Mouse (Mus musculus): ENCODE results near the gene Zfp367. TPM values are rescaled to one million over a fixed set of nuclear protein-coding genes. Genes with fewer than 3 reads are reported as not detected.

Gene Zfp367
- total RNA-seq, 2 experiments from 2014 or later: 21.0 to 25.3 TPM

GRCm38 (mm10) chr13:64156966-64157365, 4.0 kb upstream of the Zfp367 start:
- intact Hi-C loops (cut with DNase I): loop anchor here (10.0 kb wide), 1 partner anchor 278 kb away; the partner anchor contains the start of gene Cdk20
- DNase-seq (ENCODE audit: low spot score in 2 of 2): no peak

- intact Hi-C loops (cut with DNase I): loop anchor here (10.0 kb wide), 1 partner anchor 280 kb away; the partner anchor contains the start of gene Cdk20
Measured at GRCm38 (mm10) chr13:64155171-64155571, 2.2 kb upstream of the Zfp367 start.

GRCm38 (mm10) chr13:64154651-64155050, 1.6 kb upstream of the Zfp367 start:
- intact Hi-C loops (cut with DNase I): loop anchor here (10.0 kb wide), 1 partner anchor 280 kb away; the partner anchor contains the start of gene Cdk20
- DNase-seq (ENCODE audit: low spot score in 2 of 2): no peak

More at GRCm38 (mm10) chr13:64155171-64155571, 2.2 kb upstream of the Zfp367 start:
- peak in 1 of 2 experiments; percentile 8 for DNase-seq (ENCODE audit: low spot score in 2 of 2)

GRCm38 (mm10) chr13:64153751-64154267, 807 bp upstream of the Zfp367 start:
- DNase-seq (ENCODE audit: low spot score in 2 of 2): no peak
- intact Hi-C loops (cut with DNase I): loop anchor here (1.0 to 10.0 kb wide), 2 partner anchors 7 to 281 kb away; partner anchors contain the start of genes Cdk20 and Habp4

- intact Hi-C loops (cut with DNase I): loop anchor here (1.0 to 10.0 kb wide), 2 partner anchors 9 to 282 kb away; partner anchors contain the start of genes Cdk20 and Habp4
- DNase-seq (ENCODE audit: low spot score in 2 of 2): peak; percentile 53 to 63
Measured at GRCm38 (mm10) chr13:64152671-64153082, 325 bp downstream of the Zfp367 start.

GRCm38 (mm10) chr13:64152241-64152669, 747 bp downstream of the Zfp367 start:
- intact Hi-C loops (cut with DNase I): loop anchor here (10.0 kb wide), 1 partner anchor 283 kb away; the partner anchor contains the start of gene Cdk20

GRCm38 (mm10) chr13:64150121-64150520, 2.9 kb downstream of the Zfp367 start:
- DNase-seq (ENCODE audit: low spot score in 2 of 2): no peak
- intact Hi-C loops (cut with DNase I): loop anchor here (10.0 kb wide), 1 partner anchor 285 kb away; the partner anchor contains the start of gene Cdk20

More at GRCm38 (mm10) chr13:64152241-64152669, 747 bp downstream of the Zfp367 start:
- DNase-seq (ENCODE audit: low spot score in 2 of 2): peak; percentile 76 to 78

GRCm38 (mm10) chr13:64129616-64130375, 23.2 kb downstream of the Zfp367 start:
- intact Hi-C loops (cut with DNase I): no loop called here
- peak; percentile 16 to 26 for DNase-seq (ENCODE audit: low spot score in 2 of 2)

- intact Hi-C loops (cut with DNase I): no loop called here
- peak in 1 of 2 experiments; percentile 3 for DNase-seq (ENCODE audit: low spot score in 2 of 2)
Measured at GRCm38 (mm10) chr13:64128858-64129615, 24.0 kb downstream of the Zfp367 start, which contains the start of gene Slc35d2. Gene Slc35d2 (minus strand): TSS chr13:64129368.

GRCm38 (mm10) chr13:64126316-64126715, 26.7 kb downstream of the Zfp367 start:
- intact Hi-C loops (cut with DNase I): no loop called here
- DNase-seq (ENCODE audit: low spot score in 2 of 2): no peak

- intact Hi-C loops (cut with DNase I): no loop called here
Measured at GRCm38 (mm10) chr13:64124886-64125285, 28.1 kb downstream of the Zfp367 start.

GRCm38 (mm10) chr13:64123491-64124188, 29.4 kb downstream of the Zfp367 start:
- no peak for DNase-seq (ENCODE audit: low spot score in 2 of 2)
- intact Hi-C loops (cut with DNase I): no loop called here

More at GRCm38 (mm10) chr13:64124886-64125285, 28.1 kb downstream of the Zfp367 start:
- DNase-seq (ENCODE audit: low spot score in 2 of 2): no peak

GRCm38 (mm10) chr13:64120760-64121159, 32.2 kb downstream of the Zfp367 start:
- intact Hi-C loops (cut with DNase I): no loop called here

GRCm38 (mm10) chr13:64117442-64117841, 35.6 kb downstream of the Zfp367 start:
- intact Hi-C loops (cut with DNase I): no loop called here

More at GRCm38 (mm10) chr13:64120760-64121159, 32.2 kb downstream of the Zfp367 start:
- DNase-seq (ENCODE audit: low spot score in 2 of 2): no peak

GRCm38 (mm10) chr13:64110421-64110820, 42.6 kb downstream of the Zfp367 start:
- DNase-seq (ENCODE audit: low spot score in 2 of 2): no peak
- intact Hi-C loops (cut with DNase I): no loop called here

More at GRCm38 (mm10) chr13:64117442-64117841, 35.6 kb downstream of the Zfp367 start:
- no peak for DNase-seq (ENCODE audit: low spot score in 2 of 2)

GRCm38 (mm10) chr13:64108381-64108850, 44.6 kb downstream of the Zfp367 start:
- intact Hi-C loops (cut with DNase I): loop anchor here (10.0 kb wide), 1 partner anchor 196 kb away; no protein-coding TSS in a partner anchor
- DNase-seq (ENCODE audit: low spot score in 2 of 2): no peak

GRCm38 (mm10) chr13:64107535-64107934, 45.5 kb downstream of the Zfp367 start:
- DNase-seq (ENCODE audit: low spot score in 2 of 2): no peak
- intact Hi-C loops (cut with DNase I): loop anchor here (10.0 kb wide), 1 partner anchor 197 kb away; no protein-coding TSS in a partner anchor

- no peak for DNase-seq (ENCODE audit: low spot score in 2 of 2)
- intact Hi-C loops (cut with DNase I): loop anchor here (10.0 kb wide), 1 partner anchor 198 kb away; no protein-coding TSS in a partner anchor
Measured at GRCm38 (mm10) chr13:64107105-64107504, 45.9 kb downstream of the Zfp367 start.
